Mouse (Mus musculus) stomach, postnatal 0 days (tissue): ENCODE data around the gene Afp. TPM values are rescaled to one million over a fixed set of nuclear protein-coding genes. Genes with fewer than 3 reads are reported as not detected.
A peak's percentile ranks its signal among the peaks of the same experiment; 100 is the strongest.

ENCODE experiments used
- ATAC-seq: fragments of 200-750 bp; cut with Nextera tagmentation; 2 replicates; pipeline ENCODE4 v1.8.0; 2017; ENCODE audit not compliant: low FRiP score, low TSS enrichment
- DNase-seq: peaks from one replicate; pipeline ENCODE4 v3.0.0-alpha.2; 2016; ENCODE audit warnings: low spot score
- H3K27ac ChIP-seq: fragments of 300-500 bp; sonication (generic); replicated peaks from 2 replicates; pipeline ENCODE4 v1.5.1; 2014; ENCODE audit warnings: mild to moderate bottlenecking, control low read depth
- H3K27me3 ChIP-seq: fragments of 300-500 bp; sonication (generic); 2 replicates; pipeline ENCODE4 v1.6.1; 2014; ENCODE audit warnings: low read length; ENCODE audit not compliant: control insufficient read depth, insufficient read depth
- H3K36me3 ChIP-seq: fragments of 300-500 bp; sonication (generic); 2 replicates; pipeline ENCODE4 v1.6.1; 2014; ENCODE audit warnings: low read length, mixed read lengths; ENCODE audit not compliant: control insufficient read depth, insufficient read depth
- H3K4me1 ChIP-seq: fragments of 300-500 bp; sonication (generic); replicated peaks from 2 replicates; pipeline ENCODE4 v1.6.1; 2014; ENCODE audit warnings: antibody characterized with exemption; ENCODE audit not compliant: control insufficient read depth, insufficient read depth
- H3K4me2 ChIP-seq: fragments of 300-500 bp; sonication (generic); replicated peaks from 2 replicates; pipeline ENCODE4 v1.6.1; 2014; ENCODE audit warnings: low read depth, mild to moderate bottlenecking, control low read depth, moderate library complexity
- H3K4me3 ChIP-seq: fragments of 300-500 bp; sonication (generic); 2 replicates; pipeline ENCODE4 v1.5.1; 2014; ENCODE audit warnings: low read depth, low read length, control low read depth
- H3K9ac ChIP-seq: fragments of 300-500 bp; sonication (generic); 2 replicates; pipeline ENCODE4 v1.6.1; 2014; ENCODE audit warnings: mild to moderate bottlenecking, low read length, control low read depth, mixed read lengths
- H3K9me3 ChIP-seq: fragments of 300-500 bp; sonication (generic); 2 replicates; pipeline ENCODE4 v1.6.1; 2016; ENCODE audit warnings: low read length; ENCODE audit not compliant: control insufficient read depth
- CTCF ChIP-seq: IDR thresholded peaks from 2 replicates; pipeline ENCODE4 v1.5.1; 2016; ENCODE audit warnings: antibody characterized with exemption, low read depth, mild to moderate bottlenecking, moderate library complexity
- EP300 ChIP-seq: optimal IDR thresholded peaks from 2 replicates; pipeline ENCODE3; 2016; ENCODE audit warnings: antibody characterized with exemption
- WGBS: fragments of 180-500 bp; shearing (Covaris S2); extraction: QIAGEN DNeasy Blood & Tissue Kit; methylation state at CpG from one replicate; pipeline ENCODE4 v1.1.7; 2014; 5-methylcytosine and 5-hydroxymethylcytosine counted together
- polyA plus RNA-seq: library from polyadenylated mRNA; unstranded; fragments of >200 nt; fragmentation: Nextera tagmentation; extraction: Ambion mirVana; gene quantifications from 2 replicates; pipeline ENCODE4 v1.2.1, GENCODE M21; 2015

Afp gene
- polyA plus RNA-seq, 1 experiment from 2014 or later, result 25.1 TPM

- Histone ChIP-seq H3K4me3 (no peak overlapping the region), H3K4me2 (no peak overlapping the region)
Observed at GRCm38 (mm10) chr5:90494308-90494707, 3.8 kb downstream of the Afp start.

DNA sequence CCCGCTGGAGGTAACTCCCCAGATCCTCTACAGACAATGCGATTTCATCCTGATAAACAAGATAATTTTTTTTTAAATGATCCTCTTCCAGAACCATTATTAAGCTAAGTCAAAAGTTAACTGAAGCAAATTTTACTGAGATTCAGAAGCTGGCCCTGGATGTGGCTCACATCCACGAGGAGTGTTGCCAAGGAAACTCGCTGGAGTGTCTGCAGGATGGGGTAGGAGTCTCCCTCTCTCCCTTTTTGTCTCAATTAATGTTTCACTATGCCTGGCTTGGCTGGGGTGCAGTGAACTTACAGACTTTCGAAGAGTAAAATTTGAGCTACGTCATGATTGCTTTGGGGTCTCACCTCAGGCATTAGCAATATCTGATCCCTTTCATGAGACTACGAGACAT, 9.0 kb downstream of the Afp start:
- Histone ChIP-seq H3K4me2 (no peak overlapping the region), H3K4me1 (no peaks in the 10 kb centered on the region), H3K4me3 (no peak overlapping the region), H3K27ac (no peak overlapping the region), H3K36me3 (no peaks in the 10 kb centered on the region), H3K9ac (no peak overlapping the region), H3K9me3 (no peaks in the 10 kb centered on the region), H3K27me3 (no peaks in the 10 kb centered on the region)
- 67% methylated on average over 7 of the region's 7 CpGs for WGBS
- TF ChIP-seq EP300 (no peak), CTCF (no peak)
- no peak for ATAC-seq
- DNase-seq, result no peak

More at GRCm38 (mm10) chr5:90494308-90494707, 3.8 kb downstream of the Afp start:
- WGBS, result 89% methylated on average over 4 of the region's 4 CpGs
- Histone ChIP-seq H3K9ac (no peak overlapping the region), H3K9me3 (no peaks in the 10 kb centered on the region), H3K4me1 (no peaks in the 10 kb centered on the region), H3K27ac (no peak overlapping the region), H3K27me3 (no peaks in the 10 kb centered on the region), H3K36me3 (no peaks in the 10 kb centered on the region)
- TF ChIP-seq CTCF (no peak), EP300 (no peak)
- no peak for DNase-seq
- ATAC-seq, result no peak

GRCm38 (mm10) chr5:90500714-90501113, 10.2 kb downstream of the Afp start:
- WGBS, result 2% methylated on average over 6 of the region's 6 CpGs
- no peak overlapping the region for H3K4me3 ChIP-seq
- H3K27ac ChIP-seq, result no peak overlapping the region
- H3K27me3 ChIP-seq, result no peaks in the 10 kb centered on the region
- H3K36me3 ChIP-seq, result no peaks in the 10 kb centered on the region
- no peak overlapping the region for H3K4me2 ChIP-seq
- DNase-seq, result peak; percentile 75
- H3K4me1 ChIP-seq, result no peaks in the 10 kb centered on the region
- no peak overlapping the region for H3K9ac ChIP-seq
- H3K9me3 ChIP-seq, result no peaks in the 10 kb centered on the region
- ATAC-seq, result no peak
- TF ChIP-seq EP300 (no peak), CTCF (peak; percentile 93)

GRCm38 (mm10) chr5:90501752-90502151, 11.2 kb downstream of the Afp start:
- WGBS, result 85% methylated on average over 5 of the region's 5 CpGs

DNA sequence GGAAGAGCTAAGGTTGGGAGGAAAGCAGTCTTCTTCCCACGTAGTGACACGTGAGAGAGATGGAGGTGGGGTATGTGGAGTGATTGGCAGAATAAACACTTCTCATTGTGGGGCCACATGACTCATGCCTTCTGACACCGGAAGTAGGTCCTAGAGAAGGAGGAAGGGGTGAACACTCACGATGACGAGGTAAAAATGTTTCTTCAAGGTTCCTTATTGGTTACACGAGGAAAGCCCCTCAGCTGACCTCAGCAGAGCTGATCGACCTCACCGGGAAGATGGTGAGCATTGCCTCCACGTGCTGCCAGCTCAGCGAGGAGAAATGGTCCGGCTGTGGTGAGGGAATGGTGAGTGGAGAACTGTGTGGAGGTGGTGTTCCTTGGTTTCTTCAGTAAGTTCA, 14.2 kb downstream of the Afp start:
- Histone ChIP-seq H3K9ac (no peak overlapping the region), H3K36me3 (no peaks in the 10 kb centered on the region), H3K4me2 (no peak overlapping the region), H3K27ac (no peak overlapping the region), H3K4me3 (no peak overlapping the region), H3K4me1 (no peaks in the 10 kb centered on the region), H3K9me3 (no peaks in the 10 kb centered on the region), H3K27me3 (no peaks in the 10 kb centered on the region)
- WGBS, result 62% methylated on average over 11 of the region's 11 CpGs
- no peak for TF ChIP-seq CTCF
- TF ChIP-seq EP300, result no peak
- DNase-seq (no peak), ATAC-seq (0 out of 2 replicates have a peak, but pooled peaks have one; percentile 15)

More at GRCm38 (mm10) chr5:90501752-90502151, 11.2 kb downstream of the Afp start:
- no peaks in the 10 kb centered on the region for H3K36me3 ChIP-seq
- TF ChIP-seq EP300 (no peak), CTCF (no peak)
- no peak for DNase-seq
- H3K27ac ChIP-seq, result no peak overlapping the region
- H3K4me3 ChIP-seq, result no peak overlapping the region
- no peak overlapping the region for H3K9ac ChIP-seq
- H3K27me3 ChIP-seq, result no peaks in the 10 kb centered on the region
- no peaks in the 10 kb centered on the region for H3K4me1 ChIP-seq
- no peak for ATAC-seq
- no peaks in the 10 kb centered on the region for H3K9me3 ChIP-seq
- H3K4me2 ChIP-seq, result no peak overlapping the region

DNA sequence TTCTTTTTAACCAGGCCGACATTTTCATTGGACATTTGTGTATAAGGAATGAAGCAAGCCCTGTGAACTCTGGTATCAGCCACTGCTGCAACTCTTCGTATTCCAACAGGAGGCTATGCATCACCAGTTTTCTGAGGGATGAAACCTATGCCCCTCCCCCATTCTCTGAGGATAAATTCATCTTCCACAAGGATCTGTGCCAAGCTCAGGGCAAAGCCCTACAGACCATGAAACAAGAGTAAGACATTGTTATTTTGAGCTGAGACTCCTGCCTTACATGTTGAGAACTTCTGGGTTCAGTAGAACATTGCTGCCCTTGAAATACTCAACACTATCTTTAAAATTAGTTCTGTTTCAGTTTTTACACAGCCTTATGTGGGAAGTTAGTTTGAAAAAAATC, 16.0 kb downstream of the Afp start:
- Histone ChIP-seq H3K4me3 (no peak overlapping the region), H3K9me3 (no peaks in the 10 kb centered on the region), H3K4me2 (no peak overlapping the region), H3K9ac (no peak overlapping the region), H3K36me3 (no peaks in the 10 kb centered on the region), H3K27me3 (no peaks in the 10 kb centered on the region), H3K27ac (no peak overlapping the region), H3K4me1 (no peaks in the 10 kb centered on the region)
- ATAC-seq (no peak), DNase-seq (no peak)
- WGBS, result 54% methylated on average over 2 of the region's 2 CpGs
- TF ChIP-seq CTCF, result no peak
- TF ChIP-seq EP300, result no peak
